Mouse (Mus musculus) intestine, embryonic 16.5 days (tissue): ENCODE measurements around the gene Fbxo27. TPM values are rescaled to one million over a fixed set of nuclear protein-coding genes. Genes with fewer than 3 reads are reported as not detected.
A peak's percentile ranks its signal among the peaks of the same experiment; 100 is the strongest.

Source experiments
- ATAC-seq: fragments of 200-750 bp; cut with Nextera tagmentation; 2 replicates; pipeline ENCODE4 v1.8.0; 2017; ENCODE audit warnings: moderate TSS enrichment, moderate library complexity
- H3K27ac ChIP-seq: fragments of 300-500 bp; sonication (generic); 2 replicates; pipeline ENCODE4 v1.5.1; 2014; ENCODE audit warnings: mild to moderate bottlenecking, low read length
- H3K27me3 ChIP-seq: fragments of 300-500 bp; sonication (generic); replicated peaks from 2 replicates; pipeline ENCODE4 v1.6.1; 2014; ENCODE audit warnings: low read length, control low read depth, mixed read lengths; ENCODE audit not compliant: control insufficient read depth, insufficient read depth
- H3K36me3 ChIP-seq: fragments of 300-500 bp; sonication (generic); 2 replicates; pipeline ENCODE4 v1.6.1; 2014; ENCODE audit warnings: low read length, control low read depth; ENCODE audit not compliant: control insufficient read depth, insufficient read depth
- H3K4me1 ChIP-seq: fragments of 300-500 bp; sonication (generic); 2 replicates; pipeline ENCODE4 v1.6.1; 2014; ENCODE audit warnings: low read length, control low read depth, mixed read lengths; ENCODE audit not compliant: control insufficient read depth, insufficient read depth
- H3K4me2 ChIP-seq: fragments of 300-500 bp; sonication (generic); 2 replicates; pipeline ENCODE4 v1.6.1; 2014; ENCODE audit warnings: low read depth, low read length, control low read depth
- H3K4me3 ChIP-seq: fragments of 300-500 bp; sonication (generic); 2 replicates; pipeline ENCODE4 v1.5.1; 2014; ENCODE audit warnings: mild to moderate bottlenecking, low read length
- H3K9ac ChIP-seq: fragments of 300-500 bp; sonication (generic); 2 replicates; pipeline ENCODE4 v1.6.1; 2014; ENCODE audit warnings: low read depth, low read length
- H3K9me3 ChIP-seq: fragments of 300-500 bp; sonication (generic); 2 replicates; pipeline ENCODE4 v1.6.1; 2016; ENCODE audit warnings: low read length, control low read depth; ENCODE audit not compliant: control insufficient read depth
- WGBS: fragments of 180-500 bp; shearing (Covaris S2); extraction: QIAGEN DNeasy Blood & Tissue Kit; methylation state at CpG from one replicate; pipeline ENCODE4 v1.1.7; 2014; 5-methylcytosine and 5-hydroxymethylcytosine counted together
- polyA plus RNA-seq: library from polyadenylated mRNA; unstranded; fragments of >200 nt; fragmentation: Nextera tagmentation; extraction: Ambion mirVana; gene quantifications from 2 replicates; pipeline ENCODE4 v1.2.1, GENCODE M21; 2015

The Fbxo27 gene
- polyA plus RNA-seq: 2.1 and 3.0 TPM in 2 replicates

GRCm38 (mm10) chr7:28692545-28693320, at the start of gene Fbxo27:
TSS of gene Fbxo27 (plus strand) at chr7:28692849.
- Histone ChIP-seq H3K9me3 (no peaks in the 10 kb centered on the region), H3K9ac (peak within 1 kb of the TSS; percentile 59), H3K4me1 (0 out of 2 replicates have a peak, but pooled peaks cover 3% of the 10 kb centered on the region), H3K27me3 (peaks cover 6% of the 10 kb centered on the region), H3K27ac (no peak within 1 kb of the TSS), H3K4me3 (peak within 1 kb of the TSS; percentile 54), H3K4me2 (peak within 1 kb of the TSS; percentile 88), H3K36me3 (no peaks in the 10 kb centered on the region)
- ATAC-seq: peak; percentile 41; the same call in 1 of the 2 replicates
- 42% methylated on average over 30 of the region's 30 CpGs for WGBS

- Histone ChIP-seq H3K9ac (no peak overlapping the region), H3K4me1 (no peaks in the 10 kb centered on the region), H3K27ac (no peak overlapping the region), H3K36me3 (no peaks in the 10 kb centered on the region), H3K4me3 (no peak overlapping the region), H3K9me3 (no peaks in the 10 kb centered on the region), H3K4me2 (no peak overlapping the region), H3K27me3 (no peaks in the 10 kb centered on the region)
- ATAC-seq: no peak
- WGBS: 74% methylated on average over 6 of the region's 6 CpGs
These were observed 47.3 kb upstream of the Fbxo27 start for GRCm38 (mm10) chr7:28645366-28645765.

- WGBS: 79% methylated on average over 2 of the region's 2 CpGs
- Histone ChIP-seq H3K4me1 (no peaks in the 10 kb centered on the region), H3K9ac (no peak overlapping the region), H3K27me3 (no peaks in the 10 kb centered on the region), H3K4me3 (no peak overlapping the region), H3K4me2 (no peak overlapping the region), H3K36me3 (no peaks in the 10 kb centered on the region), H3K27ac (no peak overlapping the region), H3K9me3 (no peaks in the 10 kb centered on the region)
- no peak for ATAC-seq
These were observed 46.6 kb upstream of the Fbxo27 start for GRCm38 (mm10) chr7:28645947-28646475.

GRCm38 (mm10) chr7:28647016-28647415, 45.6 kb upstream of the Fbxo27 start:
- Histone ChIP-seq H3K36me3 (no peaks in the 10 kb centered on the region), H3K4me3 (no peak overlapping the region), H3K9ac (no peak overlapping the region), H3K4me1 (no peaks in the 10 kb centered on the region), H3K9me3 (no peaks in the 10 kb centered on the region), H3K27ac (no peak overlapping the region), H3K4me2 (no peak overlapping the region), H3K27me3 (no peaks in the 10 kb centered on the region)
- 44% methylated on average over 7 of the region's 7 CpGs for WGBS
- ATAC-seq: no peak

GRCm38 (mm10) chr7:28651157-28651556, 41.5 kb upstream of the Fbxo27 start:
- no peaks in the 10 kb centered on the region for H3K27me3 ChIP-seq
- H3K9ac ChIP-seq: no peak overlapping the region
- no peaks in the 10 kb centered on the region for H3K36me3 ChIP-seq
- ATAC-seq: no peak
- no peak overlapping the region for H3K27ac ChIP-seq
- H3K4me1 ChIP-seq: no peaks in the 10 kb centered on the region
- no peaks in the 10 kb centered on the region for H3K9me3 ChIP-seq
- 86% methylated on average over 2 of the region's 2 CpGs for WGBS
- no peak overlapping the region for H3K4me2 ChIP-seq
- no peak overlapping the region for H3K4me3 ChIP-seq

GRCm38 (mm10) chr7:28656430-28656829, 36.2 kb upstream of the Fbxo27 start:
- Histone ChIP-seq H3K27me3 (no peaks in the 10 kb centered on the region), H3K27ac (no peak overlapping the region), H3K4me2 (no peak overlapping the region), H3K36me3 (no peaks in the 10 kb centered on the region), H3K9ac (no peak overlapping the region), H3K4me1 (no peaks in the 10 kb centered on the region), H3K9me3 (no peaks in the 10 kb centered on the region), H3K4me3 (no peak overlapping the region)
- WGBS: 64% methylated on average over 4 of the region's 4 CpGs
- no peak for ATAC-seq

- H3K9me3 ChIP-seq: no peaks in the 10 kb centered on the region
- peak overlapping the region; percentile 19 for H3K4me2 ChIP-seq
- no peak overlapping the region for H3K9ac ChIP-seq
- H3K4me1 ChIP-seq: peaks cover 4% of the 10 kb centered on the region; the same call in 1 of the 2 replicates
- H3K4me3 ChIP-seq: no peak overlapping the region
- no peak overlapping the region for H3K27ac ChIP-seq
- 21% methylated on average over 15 of the region's 15 CpGs for WGBS
- no peaks in the 10 kb centered on the region for H3K36me3 ChIP-seq
- no peak for ATAC-seq
- no peaks in the 10 kb centered on the region for H3K27me3 ChIP-seq
These were observed 26.7 kb upstream of the Fbxo27 start for GRCm38 (mm10) chr7:28665620-28666579.

GRCm38 (mm10) chr7:28671172-28671571, 21.5 kb upstream of the Fbxo27 start:
- Histone ChIP-seq H3K4me2 (no peak overlapping the region), H3K4me1 (no peaks in the 10 kb centered on the region), H3K4me3 (no peak overlapping the region), H3K9me3 (no peaks in the 10 kb centered on the region), H3K36me3 (no peaks in the 10 kb centered on the region), H3K27ac (no peak overlapping the region), H3K27me3 (no peaks in the 10 kb centered on the region), H3K9ac (no peak overlapping the region)
- 43% methylated on average over 4 of the region's 4 CpGs for WGBS
- ATAC-seq: no peak

GRCm38 (mm10) chr7:28672276-28672675, 20.4 kb upstream of the Fbxo27 start:
- Histone ChIP-seq H3K36me3 (no peaks in the 10 kb centered on the region), H3K27me3 (no peaks in the 10 kb centered on the region), H3K27ac (no peak overlapping the region), H3K4me2 (no peak overlapping the region), H3K4me3 (no peak overlapping the region), H3K9ac (no peak overlapping the region), H3K4me1 (no peaks in the 10 kb centered on the region), H3K9me3 (no peaks in the 10 kb centered on the region)
- no peak for ATAC-seq
- 89% methylated on average over 5 of the region's 5 CpGs for WGBS
